ENCODE assay signal across 9 mouse cellular contexts in genomic region chr4:138453097-138453752, GRCm38 (mm10). TPM values are rescaled to one million over a fixed set of nuclear protein-coding genes. Genes with fewer than 3 reads are reported as not detected.
DNase-seq lines count a peak whose midpoint lies in the region; ATAC-seq and TF ChIP-seq lines count a peak whose summit lies in the region.
"Had no signal": no experiment of that assay in that cellular context is flagged by ENCODE, and none has a peak within 500 bp of the region (broad histone marks: within the 10 kb centered on the region; RNA-seq: fewer than 3 reads in every experiment).

No protein-coding gene starts in this region.

- no peak for ATAC-seq in hindbrain, embryonic 16.5 days

- H3K4me2 ChIP-seq in hindbrain, embryonic 16.5 days (ENCODE audit: low read length) = peak overlapping the region; percentile 92

- H3K4me1 ChIP-seq in cortical plate, adult 2 months (ENCODE audit: control insufficient read depth, insufficient read depth, low read length) = peaks cover 6% of the 10 kb centered on the region
- H3K4me1 ChIP-seq in hindbrain, embryonic 16.5 days (ENCODE audit: control insufficient read depth, insufficient read depth, low read depth, low read length) = peaks cover 30% of the 10 kb centered on the region
- H3K4me1 ChIP-seq in midbrain, embryonic 10.5 days = peaks cover 82% of the 10 kb centered on the region

- H3K36me3 ChIP-seq in hindbrain, embryonic 16.5 days (ENCODE audit: control insufficient read depth, insufficient read depth, low read length) = no peaks in the 10 kb centered on the region
- H3K36me3 ChIP-seq in midbrain, embryonic 10.5 days = 0 out of 2 replicates have a peak, but pooled peaks cover 3% of the 10 kb centered on the region

- no peaks in the 10 kb centered on the region for H3K9me3 ChIP-seq in hindbrain, embryonic 16.5 days (ENCODE audit: control insufficient read depth, low read length)
- H3K9me3 ChIP-seq in midbrain, embryonic 10.5 days (replicated peaks) = no peaks in the 10 kb centered on the region

- WGBS in hindbrain, embryonic 16.5 days = 4% methylated on average over 18 of the region's 19 CpGs
- WGBS in midbrain, embryonic 10.5 days = 3% methylated on average over 19 of the region's 19 CpGs

- TF ChIP-seq CTCF in cortical plate, adult 2 months (IDR thresholded peaks at IDR 0.05; ENCODE audit: extremely low read depth, insufficient read depth, low read length) = no peak

- peak overlapping the region; percentile 86; the same call in 1 of the 2 replicates for H3K27ac ChIP-seq in cortical plate, adult 2 months (ENCODE audit: insufficient read depth, low read length)
- H3K27ac ChIP-seq in hindbrain, embryonic 16.5 days (ENCODE audit: low read depth, low read length) = peak overlapping the region; percentile 96
- peak overlapping the region; percentile 97 for H3K27ac ChIP-seq in midbrain, embryonic 10.5 days (replicated peaks)

- TF ChIP-seq POLR2A in cortical plate, adult 2 months (IDR thresholded peaks at IDR 0.05; ENCODE audit: extremely low read depth, insufficient read depth, low read length) = no peak

- H3K4me3 ChIP-seq in cortical plate, adult 2 months (ENCODE audit: insufficient read depth, low read length) = peak overlapping the region; percentile 100; the same call in 1 of the 2 replicates
- peak overlapping the region; percentile 98 for H3K4me3 ChIP-seq in hindbrain, embryonic 16.5 days (ENCODE audit: low read length)
- H3K4me3 ChIP-seq in midbrain, embryonic 10.5 days = peak overlapping the region; percentile 96

- DNase-seq in kidney, adult 8-10 months = peak; percentile 81 to 85
- DNase-seq in kidney, postnatal 4 days = no peak
- DNase-seq in midbrain, embryonic 10.5 days (ENCODE audit: low spot score) = no peak
- no peak for DNase-seq in urinary bladder, adult 2 months (ENCODE audit: low spot score)
- no peak for DNase-seq in urinary bladder, postnatal 4 days (ENCODE audit: low spot score in 2 of 2)
- DNase-seq in urinary bladder, postnatal 25 days (ENCODE audit: low spot score) = no peak

- no peaks in the 10 kb centered on the region for H3K27me3 ChIP-seq in hindbrain, embryonic 16.5 days (replicated peaks; ENCODE audit: control insufficient read depth, insufficient read depth, low read length)
- H3K27me3 ChIP-seq in midbrain, embryonic 10.5 days (ENCODE audit: low read depth, poor library complexity, severe bottlenecking) = peaks cover 81% of the 10 kb centered on the region
- H3K27me3 ChIP-seq: Patski had no signal

- peak overlapping the region; percentile 97 for H3K9ac ChIP-seq in hindbrain, embryonic 16.5 days (ENCODE audit: low read depth, low read length)

RNA-seq across cellular contexts. Expression of gene Camk2n1, which starts 0.9 kb away (rescaled TPM):
- polyA plus RNA-seq in cortical plate, adult 2 months (2012; rRNA removed) = 995 and 1,039 TPM in 2 replicates
- polyA plus RNA-seq in hindbrain, embryonic 16.5 days (2015; fragmentation: Nextera tagmentation; extraction: Ambion mirVana) = 15.5 and 16.7 TPM in 2 replicates
- 3.3 and 3.9 TPM in 2 replicates for polyA plus RNA-seq in midbrain, embryonic 10.5 days (2016; fragmentation: Nextera tagmentation; extraction: Ambion mirVana)
- polyA plus RNA-seq in urinary bladder, adult 2 months (2012; rRNA removed) = 20.1 and 23.5 TPM in 2 replicates

RNA-seq across cellular contexts. Expression of gene Mul1, which starts 18.8 kb away (rescaled TPM):
- polyA plus RNA-seq in cortical plate, adult 2 months (2012; rRNA removed) = 28.2 and 30.6 TPM in 2 replicates
- 21.6 and 23.7 TPM in 2 replicates for polyA plus RNA-seq in hindbrain, embryonic 16.5 days (2015; fragmentation: Nextera tagmentation; extraction: Ambion mirVana)
- polyA plus RNA-seq in midbrain, embryonic 10.5 days (2016; fragmentation: Nextera tagmentation; extraction: Ambion mirVana) = 19.2 and 22.3 TPM in 2 replicates
- 12.9 and 17.8 TPM in 2 replicates for polyA plus RNA-seq in urinary bladder, adult 2 months (2012; rRNA removed)

RNA-seq across cellular contexts. Expression of gene Fam43b, which starts 56.9 kb away (rescaled TPM):
- polyA plus RNA-seq in cortical plate, adult 2 months (2012; rRNA removed) = 19.1 and 19.2 TPM in 2 replicates
- polyA plus RNA-seq in hindbrain, embryonic 16.5 days (2015; fragmentation: Nextera tagmentation; extraction: Ambion mirVana) = 16.6 and 17.3 TPM in 2 replicates
- polyA plus RNA-seq in midbrain, embryonic 10.5 days (2016; fragmentation: Nextera tagmentation; extraction: Ambion mirVana) = 0.06 TPM in 1 of 2 replicates, not detected in the other
- 0.04 TPM in 1 of 2 replicates, not detected in the other for polyA plus RNA-seq in urinary bladder, adult 2 months (2012; rRNA removed)
- polyA plus RNA-seq: Patski had no signal

Comparison
In these comparisons a context has a peak if more than half of its experiments do, and no peak if none do; other contexts are left out.
1. DNase-seq: peak in kidney, adult 8-10 months (2 of 2); none in kidney, postnatal 4 days (0 of 2), midbrain, embryonic 10.5 days (single experiment), urinary bladder, adult 2 months (single experiment), urinary bladder, postnatal 4 days (0 of 2) and urinary bladder, postnatal 25 days (single experiment).
2. RNA of gene Camk2n1, which starts 0.9 kb away (polyA plus RNA-seq): 995 to 1,039 TPM in cortical plate, adult 2 months; 20.1 to 23.5 TPM in urinary bladder, adult 2 months, 15.5 to 16.7 TPM in hindbrain, embryonic 16.5 days and 3.3 to 3.9 TPM in midbrain, embryonic 10.5 days; every median in the first group is over 10 times any median in the second.
3. RNA of gene Fam43b, which starts 56.9 kb away (polyA plus RNA-seq): 19.1 to 19.2 TPM in cortical plate, adult 2 months and 16.6 to 17.3 TPM in hindbrain, embryonic 16.5 days; 0.04 TPM in urinary bladder, adult 2 months and 0.06 TPM in midbrain, embryonic 10.5 days; every median in the first group is over 10 times any median in the second.
4. Peak in every context shown above with its lines, with median percentiles within 50 percentile points of each other: H3K27ac ChIP-seq and H3K4me3 ChIP-seq.